Mouse (Mus musculus) myocyte (in vitro differentiated cells): ENCODE measurements around the gene Tada2b. TPM values are rescaled to one million over a fixed set of nuclear protein-coding genes. Genes with fewer than 3 reads are reported as not detected.
A peak's percentile ranks its signal among the peaks of the same experiment; 100 is the strongest.

Experiments
- H3K27me3 ChIP-seq: one replicate; pipeline ENCODE4 v1.6.1; 2011; ENCODE audit not compliant: control insufficient read depth, insufficient read depth, insufficient read length
- H3K36me3 ChIP-seq: one replicate; pipeline ENCODE4 v1.6.1; 2011; ENCODE audit not compliant: control insufficient read depth, insufficient read depth
- H3K4me2 ChIP-seq: one replicate; pipeline ENCODE4 v1.6.1; 2011; ENCODE audit warnings: low read depth, control low read depth
- H3K4me3 ChIP-seq: one replicate; pipeline ENCODE4 v1.5.1; 2011; ENCODE audit warnings: mild to moderate bottlenecking, control low read depth, moderate library complexity
- H3K79me2 ChIP-seq: one replicate; pipeline ENCODE4 v1.6.1; 2011; ENCODE audit not compliant: control insufficient read depth, insufficient read depth
- H3ac ChIP-seq: one replicate; pipeline ENCODE4 v1.6.1; 2011; ENCODE audit not compliant: control insufficient read depth, insufficient read length
- CEBPB ChIP-seq: IDR thresholded peaks from 2 replicates; pipeline ENCODE4 v1.6.1; 2011; ENCODE audit warnings: mild to moderate bottlenecking, moderate library complexity; ENCODE audit not compliant: poor library complexity, insufficient read depth, severe bottlenecking
- E2F4 ChIP-seq: IDR thresholded peaks from one replicate; pipeline ENCODE4 v1.6.1; 2011; ENCODE audit warnings: mild to moderate bottlenecking, control low read depth, moderate library complexity; ENCODE audit not compliant: insufficient read depth
- MAX ChIP-seq: IDR thresholded peaks from one replicate; pipeline ENCODE4 v1.6.1; 2011; ENCODE audit warnings: low read depth, mild to moderate bottlenecking, control low read depth
- MYOD1 ChIP-seq, 3 experiments: IDR thresholded peaks; one replicate each; pipeline ENCODE4 v1.6.1; 2011; ENCODE audit warnings: control low read depth in 2 of 3, low read depth in 2 of 3, mild to moderate bottlenecking in 2 of 3, moderate library complexity in 1 of 3; ENCODE audit not compliant: insufficient read length in 2 of 3, control insufficient read depth in 1 of 3
- MYOG ChIP-seq, 3 experiments: IDR thresholded peaks; one replicate each; pipeline ENCODE4 v1.6.1; 2011; ENCODE audit warnings: control low read depth in 2 of 3, low read depth in 2 of 3, mild to moderate bottlenecking in 2 of 3; ENCODE audit not compliant: insufficient read length in 2 of 3, control insufficient read depth in 1 of 3, insufficient read depth in 1 of 3
- POLR2AphosphoS2 ChIP-seq: IDR thresholded peaks from one replicate; pipeline ENCODE4 v1.6.1; 2011; ENCODE audit warnings: low read depth, control low read depth; ENCODE audit not compliant: insufficient read length
- REST ChIP-seq: IDR thresholded peaks from one replicate; pipeline ENCODE4 v1.6.1; 2011; ENCODE audit warnings: mild to moderate bottlenecking, control low read depth, moderate library complexity; ENCODE audit not compliant: insufficient read depth, insufficient read length
- SRF ChIP-seq: IDR thresholded peaks from one replicate; pipeline ENCODE4 v1.6.1; 2011; ENCODE audit warnings: low read depth; ENCODE audit not compliant: control insufficient read depth, insufficient read length
- TCF12 ChIP-seq: IDR thresholded peaks from one replicate; pipeline ENCODE4 v1.6.1; 2011; ENCODE audit warnings: mild to moderate bottlenecking, control low read depth; ENCODE audit not compliant: poor library complexity, insufficient read depth, severe bottlenecking
- TCF3 ChIP-seq: IDR thresholded peaks from one replicate; pipeline ENCODE4 v1.6.1; 2011; ENCODE audit warnings: low read depth, control low read depth; ENCODE audit not compliant: insufficient read length
- USF1 ChIP-seq: IDR thresholded peaks from one replicate; pipeline ENCODE4 v1.6.1; 2011; ENCODE audit warnings: low read depth, mild to moderate bottlenecking, control low read depth, moderate library complexity
- polyA plus RNA-seq: library from polyadenylated mRNA; unstranded; fragments of >200 nt; fragmentation: generic; extraction: Trizol; gene quantifications from one replicate; pipeline ENCODE4 v1.2.1, GENCODE M21; 2012; ENCODE audit warnings: missing spikeins

The Tada2b gene
- polyA plus RNA-seq, 1 experiment, result 7.2 TPM

GRCm38 (mm10) chr5:36451119-36451518 lies 33.0 kb downstream of the Tada2b start:
- H3K36me3 ChIP-seq, result no peaks in the 10 kb centered on the region
- no peak overlapping the region for H3K4me3 ChIP-seq
- no peaks in the 10 kb centered on the region for H3K79me2 ChIP-seq
- no peak overlapping the region for H3ac ChIP-seq
- no peak for TF ChIP-seq MAX
- TF ChIP-seq TCF3, result no peak
- TF ChIP-seq REST, result no peak
- no peak for TF ChIP-seq USF1
- TF ChIP-seq SRF, result no peak
- no peak for TF ChIP-seq MYOG (IDR thresholded peaks at IDR 0.05; ENCODE audit: control insufficient read depth in 1 of 3, insufficient read depth in 1 of 3, insufficient read length in 2 of 3, low read depth in 2 of 3)
- no peak for TF ChIP-seq CEBPB
- no peak for TF ChIP-seq E2F4
- TF ChIP-seq TCF12, result no peak
- no peak for TF ChIP-seq MYOD1 (IDR thresholded peaks at IDR 0.05; ENCODE audit: control insufficient read depth in 1 of 3, insufficient read length in 2 of 3, low read depth in 2 of 3)
- TF ChIP-seq POLR2AphosphoS2, result no peak
- H3K27me3 ChIP-seq, result no peaks in the 10 kb centered on the region
- no peak overlapping the region for H3K4me2 ChIP-seq

GRCm38 (mm10) chr5:36449710-36450358 lies 34.3 kb downstream of the Tada2b start:
- H3K4me2 ChIP-seq, result no peak overlapping the region
- peaks cover 5% of the 10 kb centered on the region for H3K27me3 ChIP-seq
- no peak overlapping the region for H3K4me3 ChIP-seq
- TF ChIP-seq CEBPB, result no peak
- no peak for TF ChIP-seq MYOD1 (IDR thresholded peaks at IDR 0.05; ENCODE audit: control insufficient read depth in 1 of 3, insufficient read length in 2 of 3, low read depth in 2 of 3)
- TF ChIP-seq SRF, result no peak
- no peak for TF ChIP-seq MYOG (IDR thresholded peaks at IDR 0.05; ENCODE audit: control insufficient read depth in 1 of 3, insufficient read depth in 1 of 3, insufficient read length in 2 of 3, low read depth in 2 of 3)
- TF ChIP-seq REST, result no peak
- no peak for TF ChIP-seq MAX
- TF ChIP-seq E2F4, result no peak
- TF ChIP-seq TCF3, result no peak
- no peak for TF ChIP-seq TCF12
- no peak for TF ChIP-seq POLR2AphosphoS2
- no peak overlapping the region for H3ac ChIP-seq
- H3K36me3 ChIP-seq, result no peaks in the 10 kb centered on the region
- no peaks in the 10 kb centered on the region for H3K79me2 ChIP-seq

GRCm38 (mm10) chr5:36447872-36448271 lies 36.2 kb downstream of the Tada2b start:
- TF ChIP-seq MYOG (IDR thresholded peaks at IDR 0.05; ENCODE audit: control insufficient read depth in 1 of 3, insufficient read depth in 1 of 3, insufficient read length in 2 of 3, low read depth in 2 of 3) (no peak), USF1 (peak; percentile 32)
- peaks cover 22% of the 10 kb centered on the region for H3K27me3 ChIP-seq

DNA sequence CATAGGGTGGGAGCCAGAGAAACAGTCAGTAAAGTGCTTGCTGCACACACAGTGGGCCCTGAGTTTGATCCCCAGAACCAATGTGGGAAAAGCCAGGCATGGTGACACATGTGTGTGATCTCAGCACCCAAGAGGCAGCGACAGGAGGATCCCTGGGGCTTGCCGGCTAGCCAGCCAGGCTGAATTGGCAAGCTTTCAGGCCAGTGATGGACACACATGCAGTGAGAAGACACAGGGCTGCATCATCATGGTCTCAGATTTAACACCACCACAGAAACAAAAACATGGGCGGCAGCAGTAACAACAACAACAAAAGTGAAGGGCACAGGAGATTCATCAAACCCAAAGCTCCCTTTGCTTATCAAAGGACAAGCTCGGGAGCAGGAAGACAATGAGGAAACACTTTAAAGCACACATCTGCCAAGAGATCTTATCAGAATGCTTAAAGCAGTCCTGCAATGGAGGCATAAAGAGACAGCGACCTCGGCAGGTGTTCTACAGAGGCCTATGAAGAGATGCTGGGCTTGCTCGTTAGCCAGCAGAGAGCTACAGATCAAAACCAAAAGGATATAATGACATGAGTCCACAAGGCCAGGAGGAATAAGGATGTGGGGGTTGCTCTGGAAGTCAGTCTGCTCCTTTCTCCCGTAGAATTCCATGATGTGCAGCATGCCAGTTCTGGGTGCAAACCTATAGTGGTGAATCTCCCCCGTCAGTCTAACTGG lies 37.8 kb downstream of the Tada2b start:
- H3K79me2 ChIP-seq, result no peaks in the 10 kb centered on the region
- H3ac ChIP-seq, result no peak overlapping the region
- H3K4me2 ChIP-seq, result no peak overlapping the region
- H3K27me3 ChIP-seq, result peaks cover 22% of the 10 kb centered on the region
- H3K4me3 ChIP-seq, result no peak overlapping the region
- no peaks in the 10 kb centered on the region for H3K36me3 ChIP-seq
- no peak for TF ChIP-seq SRF

More at GRCm38 (mm10) chr5:36447872-36448271, 36.2 kb downstream of the Tada2b start:
- Histone ChIP-seq H3K4me2 (no peak overlapping the region), H3K79me2 (no peaks in the 10 kb centered on the region), H3ac (no peak overlapping the region), H3K36me3 (no peaks in the 10 kb centered on the region), H3K4me3 (no peak overlapping the region)

- TF ChIP-seq SRF, result no peak
- no peak for TF ChIP-seq TCF12
- no peak overlapping the region for H3K4me2 ChIP-seq
- no peaks in the 10 kb centered on the region for H3K79me2 ChIP-seq
- H3ac ChIP-seq, result no peak overlapping the region
- peaks cover 22% of the 10 kb centered on the region for H3K27me3 ChIP-seq
- H3K36me3 ChIP-seq, result no peaks in the 10 kb centered on the region
- no peak overlapping the region for H3K4me3 ChIP-seq
Measured at GRCm38 (mm10) chr5:36445028-36445427, 39.1 kb downstream of the Tada2b start.
